Mouse (Mus musculus) Patski (cell line): ENCODE measurements around the gene Vgf. TPM values are rescaled to one million over a fixed set of nuclear protein-coding genes. Genes with fewer than 3 reads are reported as not detected.

ENCODE experiments used
- ATAC-seq: fragments of 100-300 bp; one replicate; pipeline ENCODE4 v1.8.0; 2021
- CTCF ChIA-PET: fragments of 350-600 bp; sonication (Branson Sonifier 250); formaldehyde crosslinking; loops from one replicate; lab custom pipeline; 2022; ENCODE audit warnings: inconsistent platforms; lab: Charles Lee
- POLR2A ChIA-PET: fragments of 350-600 bp; sonication (Branson Sonifier 250); formaldehyde crosslinking; loops from one replicate; lab custom pipeline; 2022; ENCODE audit warnings: antibody characterized with exemption, inconsistent platforms; lab: Charles Lee
- DNase-seq: peaks from one replicate; pipeline ENCODE4 v3.0.0-alpha.2; 2011; ENCODE audit warnings: low read depth, low spot score
- H3K27me3 ChIP-seq: fragments of 371-371 bp; one replicate; pipeline ENCODE4 v1.5.1; 2021
- CTCF ChIP-seq: fragments of 100-300 bp; IDR thresholded peaks from one replicate; pipeline ENCODE4 v1.5.1; 2021
- in situ Hi-C: fragments of 300-500 bp; cut with MboI; formaldehyde crosslinking; loops from 3 replicates; pipeline ENCODE4 v1.11.1; 2018; ENCODE audit warnings: low pct_unique_long_range_greater_than_20kb, mixed read lengths
- polyA plus RNA-seq: library from polyadenylated mRNA; unstranded; gene quantifications from one replicate; pipeline ENCODE4 v1.2.3, GENCODE M21; 2021

Vgf gene
- polyA plus RNA-seq, 1 experiment from 2014 or later, result 0.89 TPM

DNA sequence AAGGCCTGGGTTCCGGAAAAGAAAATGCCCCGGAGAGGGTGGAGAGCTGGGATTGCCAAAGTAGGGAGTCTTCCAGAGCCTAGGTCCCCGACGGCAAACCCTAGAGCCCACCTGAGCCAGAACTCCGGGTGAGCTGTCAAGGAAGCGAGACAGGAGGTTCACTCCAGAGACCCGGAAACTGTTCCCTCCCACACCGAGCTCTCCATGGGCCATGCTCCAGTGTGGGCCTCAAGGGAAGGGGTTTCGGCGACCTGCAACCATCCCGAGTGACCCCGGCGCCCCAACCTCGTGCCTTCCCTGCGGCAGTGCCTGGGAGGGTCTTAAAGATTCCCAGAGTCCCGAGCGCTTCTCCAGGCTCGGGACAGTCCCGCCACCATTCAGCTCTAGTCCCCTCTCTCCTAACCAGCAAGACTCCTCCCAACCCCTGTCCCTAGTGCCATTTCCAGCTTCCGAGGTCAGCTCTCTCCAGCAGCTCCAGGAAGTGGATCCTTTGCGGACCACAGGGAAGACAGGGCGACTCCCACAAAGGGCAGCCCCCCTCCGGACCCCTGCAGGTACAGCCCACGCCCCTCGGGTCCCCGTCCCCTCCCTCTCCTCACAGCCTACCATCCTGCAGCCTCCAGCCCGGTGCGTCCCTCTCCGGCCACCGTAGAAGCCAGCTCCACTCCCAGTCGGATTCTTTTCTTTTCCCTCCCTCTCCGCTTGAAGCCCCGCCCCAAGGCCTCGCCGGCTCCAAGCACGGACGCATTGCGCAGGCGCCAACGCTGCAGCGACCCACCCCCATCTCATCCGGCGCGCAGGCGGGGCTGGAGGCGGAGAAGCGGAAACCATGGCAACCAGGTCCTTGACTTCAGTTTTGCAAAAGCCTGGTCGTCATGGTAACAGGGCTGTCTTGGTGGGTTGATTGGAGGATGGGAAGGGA is 19.5 kb downstream of the Vgf start, which contains the start of gene Ap1s1:
Gene Ap1s1 (minus strand): TSS at position 734 of the 922 bp plus-strand sequence.
- TF ChIP-seq CTCF, result no peak
- ChIA-PET POLR2A (interaction anchor here (1.4 to 1.9 kb wide), 4 partner anchors 14 to 70 kb away, joined by 4 to 11 read pairs (median 7); no protein-coding TSS in a partner anchor), CTCF (interaction anchor here (0.8 to 2.1 kb wide), 5 partner anchors 10 to 57 kb away, joined by 3 to 6 read pairs (median 3); no protein-coding TSS in a partner anchor)
- DNase-seq (peak; percentile 84), ATAC-seq (peak; percentile 77)
- H3K27me3 ChIP-seq, result no peaks in the 10 kb centered on the region
- in situ Hi-C loops, result no loop called here

DNA sequence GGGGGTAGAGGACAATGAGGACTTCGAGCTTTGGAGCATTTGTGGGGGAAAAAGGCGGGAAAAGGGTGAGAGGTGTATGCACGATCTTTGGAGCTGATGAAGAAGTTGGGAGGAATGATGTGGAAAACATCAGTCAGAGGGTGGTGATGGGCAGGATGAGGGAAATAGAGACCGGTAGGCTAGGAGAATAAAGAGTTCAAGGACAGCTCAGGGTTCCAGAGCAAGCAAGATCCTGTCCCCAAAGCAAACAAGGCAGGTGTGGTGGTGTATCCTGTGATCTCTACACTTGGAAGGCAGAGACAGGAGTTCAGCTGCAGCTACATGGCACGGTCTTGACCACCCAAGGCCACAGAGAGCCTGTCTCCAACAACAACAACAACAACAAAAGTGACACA is 20.1 kb downstream of the Vgf start:
- ATAC-seq (no peak), DNase-seq (no peak)
- no peaks in the 10 kb centered on the region for H3K27me3 ChIP-seq
- CTCF ChIA-PET, result interaction anchor here (0.8 to 2.1 kb wide), 5 partner anchors 11 to 56 kb away, joined by 3 to 6 read pairs (median 3); no protein-coding TSS in a partner anchor
- no peak for TF ChIP-seq CTCF
- POLR2A ChIA-PET, result interaction anchor here (1.4 to 1.9 kb wide), 2 partner anchors 14 to 56 kb away, joined by 4 to 11 read pairs; no protein-coding TSS in a partner anchor
- in situ Hi-C loops, result no loop called here

DNA sequence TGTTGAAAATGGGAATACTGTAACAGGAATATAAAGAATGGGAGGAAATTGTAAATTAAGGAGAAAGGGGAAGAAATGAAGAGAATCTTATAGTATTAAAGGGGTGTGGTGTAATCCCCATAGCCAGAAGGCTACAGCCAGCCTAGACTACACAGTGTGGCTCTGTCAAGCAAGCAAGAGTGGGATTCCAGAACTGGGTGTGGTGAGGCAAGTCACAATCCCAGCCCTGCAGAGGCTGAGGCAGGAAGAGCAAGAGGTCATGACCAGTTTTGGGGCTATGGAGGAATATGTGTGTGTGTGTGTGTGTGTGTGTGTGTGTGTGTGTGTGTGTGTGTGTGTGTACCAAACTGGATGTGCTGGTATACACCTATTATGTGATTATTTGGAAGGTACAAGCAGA is 20.8 kb downstream of the Vgf start:
- no peak for DNase-seq
- in situ Hi-C loops, result no loop called here
- ChIA-PET CTCF (no interaction called here), POLR2A (interaction anchor here (1.4 kb wide), 1 partner anchor 13 kb away, joined by 4 read pairs; no protein-coding TSS in a partner anchor)
- no peaks in the 10 kb centered on the region for H3K27me3 ChIP-seq
- no peak for TF ChIP-seq CTCF
- no peak for ATAC-seq

DNA sequence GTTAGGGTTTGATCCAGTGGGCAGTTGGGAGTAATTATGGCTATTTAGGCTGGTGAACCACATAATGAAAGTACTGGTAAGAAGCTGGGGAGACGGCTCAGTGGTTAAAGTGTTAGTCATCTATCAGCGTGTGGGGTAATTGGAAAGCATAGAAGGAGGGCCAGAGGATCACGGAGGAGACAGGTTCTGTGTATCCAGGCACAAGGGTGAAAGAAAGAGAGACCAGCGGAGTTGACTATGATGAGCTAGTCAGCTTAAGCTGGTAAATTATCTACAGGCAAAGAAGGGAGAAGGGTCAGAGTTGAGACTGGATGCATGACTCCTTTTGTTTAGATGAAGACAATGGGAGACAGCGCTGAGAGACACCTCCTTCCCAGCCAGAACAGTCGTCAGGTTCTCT is 24.9 kb downstream of the Vgf start:
- ATAC-seq (peak; percentile 70), DNase-seq (peak; percentile 74)
- POLR2A ChIA-PET, result interaction anchor here (1.0 to 1.1 kb wide), 2 partner anchors 53 to 55 kb away, joined by 3 to 4 read pairs; no protein-coding TSS in a partner anchor
- CTCF ChIA-PET, result interaction anchor here (1.2 to 3.2 kb wide), 5 partner anchors 10 to 57 kb away, joined by 3 to 18 read pairs (median 5); no protein-coding TSS in a partner anchor
- in situ Hi-C loops, result no loop called here
- no peaks in the 10 kb centered on the region for H3K27me3 ChIP-seq
- TF ChIP-seq CTCF, result no peak

DNA sequence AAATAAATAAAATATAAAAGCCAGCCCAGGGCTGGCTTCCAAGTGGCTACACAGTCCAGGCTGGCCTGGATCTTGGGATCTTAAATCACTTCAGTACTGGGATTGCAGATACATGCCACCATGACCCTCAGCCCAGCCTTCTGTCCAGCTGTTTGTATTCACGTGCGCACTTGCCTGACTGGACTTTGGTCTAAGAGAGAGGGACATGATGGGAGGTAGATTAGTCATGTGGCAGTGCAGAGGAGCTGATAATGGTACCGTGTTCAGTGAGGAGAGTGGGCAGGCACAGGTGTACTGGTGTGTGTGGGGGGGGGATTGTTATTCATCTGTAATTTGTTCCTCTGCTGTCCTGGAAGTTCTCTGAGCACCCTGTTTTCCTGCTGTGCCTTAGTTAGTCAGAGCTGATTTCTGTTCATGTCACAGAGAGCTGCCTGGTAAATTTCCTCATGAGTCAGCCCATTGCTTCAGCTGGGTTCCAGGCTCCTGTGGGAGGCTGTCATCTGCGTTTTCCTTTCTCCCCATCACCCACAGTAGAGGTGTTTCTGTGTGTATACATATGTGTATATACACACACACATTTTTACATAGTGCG is 25.8 kb downstream of the Vgf start:
- POLR2A ChIA-PET, result interaction anchor here (0.7 to 1.1 kb wide), 3 partner anchors 17 to 54 kb away, joined by 3 to 4 read pairs (median 3); no protein-coding TSS in a partner anchor
- in situ Hi-C loops, result no loop called here
- ATAC-seq, result no peak
- TF ChIP-seq CTCF, result no peak
- no peak for DNase-seq
- no peaks in the 10 kb centered on the region for H3K27me3 ChIP-seq
- CTCF ChIA-PET, result interaction anchor here (1.1 to 3.2 kb wide), 4 partner anchors 9 to 55 kb away, joined by 4 to 18 read pairs (median 6); no protein-coding TSS in a partner anchor

DNA sequence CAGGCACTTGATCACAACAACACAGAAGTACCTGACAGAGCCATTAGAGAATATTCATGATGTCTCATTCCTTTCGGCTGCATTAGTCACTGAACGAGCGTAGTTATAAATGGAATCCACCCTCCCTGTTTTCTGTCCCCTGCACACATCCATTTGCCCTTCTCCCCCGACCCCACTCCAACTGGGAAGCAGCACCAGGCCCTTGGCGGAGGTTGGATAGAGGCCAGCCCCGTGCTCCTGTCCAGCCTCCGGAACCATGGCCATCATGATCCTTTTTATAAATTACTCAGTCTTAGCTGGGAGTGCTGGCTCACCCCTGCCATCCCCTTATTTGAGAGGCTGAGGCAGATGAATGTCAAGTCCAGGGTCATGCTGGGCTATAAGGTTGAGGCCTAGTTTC is 28.1 kb downstream of the Vgf start:
- no peaks in the 10 kb centered on the region for H3K27me3 ChIP-seq
- ATAC-seq (no peak), DNase-seq (no peak)
- in situ Hi-C loops, result no loop called here
- no peak for TF ChIP-seq CTCF
- ChIA-PET POLR2A (no interaction called here), CTCF (no interaction called here)

DNA sequence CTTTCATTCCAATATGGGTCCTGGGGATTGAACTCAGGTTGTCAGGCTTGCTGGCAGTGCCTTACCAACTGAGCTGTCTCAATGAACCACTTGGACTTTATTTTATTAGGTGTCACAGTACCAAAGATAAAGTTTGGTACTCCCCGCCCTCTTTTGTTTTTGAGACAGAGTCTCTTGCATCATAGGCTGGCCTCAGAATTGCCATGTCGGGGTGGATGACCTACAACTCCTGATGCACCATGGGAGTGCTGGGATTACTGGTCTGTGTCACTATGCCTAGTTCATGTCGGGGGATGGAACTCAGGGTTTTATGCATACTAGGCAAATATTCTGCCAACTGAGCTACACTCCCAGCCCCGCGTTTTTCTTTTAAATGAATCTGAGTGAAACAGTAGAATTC is 28.7 kb downstream of the Vgf start:
- CTCF ChIA-PET, result interaction anchor here (0.9 kb wide), 1 partner anchor 52 kb away, joined by 4 read pairs; no protein-coding TSS in a partner anchor

GRCm38 (mm10) chr5:137061809-137062481 is 35.8 kb downstream of the Vgf start:
- in situ Hi-C loops, result no loop called here
- no peak for TF ChIP-seq CTCF
- no peaks in the 10 kb centered on the region for H3K27me3 ChIP-seq
- DNase-seq, result no peak
- CTCF ChIA-PET, result interaction anchor here (1.3 to 2.5 kb wide), 3 partner anchors 9 to 43 kb away, joined by 4 to 7 read pairs (median 4); no protein-coding TSS in a partner anchor
- POLR2A ChIA-PET, result interaction anchor here (1.3 to 2.6 kb wide), 2 partner anchors 37 to 41 kb away, joined by 4 to 8 read pairs; no protein-coding TSS in a partner anchor
- ATAC-seq, result peak; percentile 40

More for the DNA sequence above, 28.7 kb downstream of the Vgf start:
- POLR2A ChIA-PET, result no interaction called here
- no peak for DNase-seq
- H3K27me3 ChIP-seq, result no peaks in the 10 kb centered on the region
- ATAC-seq, result no peak
- TF ChIP-seq CTCF, result no peak
- in situ Hi-C loops, result no loop called here

DNA sequence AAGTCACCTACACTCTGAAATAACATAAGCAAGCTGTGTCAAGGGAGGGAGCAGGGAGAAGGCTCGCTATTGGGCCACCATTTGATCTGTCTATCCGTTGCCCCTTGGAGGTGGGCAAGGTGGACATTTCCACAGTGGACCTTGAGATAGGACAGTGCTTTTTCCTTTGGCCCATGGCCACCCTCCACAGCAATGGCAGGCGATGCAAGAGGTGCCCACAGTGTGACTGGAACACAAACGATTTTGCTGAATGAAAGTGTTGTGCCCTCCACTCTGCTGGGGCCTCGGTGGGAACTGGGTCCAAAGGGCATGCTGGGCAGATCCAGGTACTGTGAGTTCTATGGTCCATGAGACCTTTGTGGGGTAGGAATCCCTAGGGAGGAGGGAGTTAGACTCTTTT is 36.4 kb downstream of the Vgf start:
- DNase-seq (no peak), ATAC-seq (no peak)
- H3K27me3 ChIP-seq, result no peaks in the 10 kb centered on the region
- POLR2A ChIA-PET, result interaction anchor here (1.3 to 2.6 kb wide), 3 partner anchors 36 to 44 kb away, joined by 3 to 8 read pairs (median 4); no protein-coding TSS in a partner anchor
- TF ChIP-seq CTCF, result no peak
- CTCF ChIA-PET, result interaction anchor here (1.4 kb wide), 1 partner anchor 42 kb away, joined by 4 read pairs; no protein-coding TSS in a partner anchor
- in situ Hi-C loops, result no loop called here
